Mouse (Mus musculus) kidney, postnatal 0 days (tissue): ENCODE measurements at regions not wholly inside any gene's neighbourhood (a gene's known extent, or its start where the extent isn't known, plus 50 kb on each side); places are given as distances from the start of the nearest gene placed in this dataset.

Experiments
- ATAC-seq: fragments of 200-750 bp; cut with Nextera tagmentation; replicated peaks from 2 replicates; pipeline ENCODE4 v1.8.0; 2017; ENCODE audit warnings: low read depth, moderate number of reproducible peaks, moderate TSS enrichment, moderate library complexity; ENCODE audit not compliant: low FRiP score
- DNase-seq: peaks from one replicate; pipeline ENCODE4 v3.0.0-alpha.2; 2016; ENCODE audit warnings: low spot score
- H3K27ac ChIP-seq: fragments of 300-500 bp; sonication (generic); 2 replicates; pipeline ENCODE4 v1.5.1; 2014; ENCODE audit warnings: mild to moderate bottlenecking
- H3K27me3 ChIP-seq: fragments of 300-500 bp; sonication (generic); 2 replicates; pipeline ENCODE4 v1.6.1; 2014; ENCODE audit warnings: low read length, mixed read lengths; ENCODE audit not compliant: insufficient read depth
- H3K36me3 ChIP-seq: fragments of 300-500 bp; sonication (generic); 2 replicates; pipeline ENCODE4 v1.6.1; 2014; ENCODE audit warnings: low read length, mixed read lengths; ENCODE audit not compliant: insufficient read depth
- H3K4me1 ChIP-seq: fragments of 300-500 bp; sonication (generic); replicated peaks from 2 replicates; pipeline ENCODE4 v1.6.1; 2014; ENCODE audit warnings: antibody characterized with exemption, low read length, mixed read lengths; ENCODE audit not compliant: insufficient read depth
- H3K4me2 ChIP-seq: fragments of 300-500 bp; sonication (generic); 2 replicates; pipeline ENCODE4 v1.6.1; 2014; ENCODE audit warnings: mild to moderate bottlenecking, low read length, moderate library complexity, mixed read lengths
- H3K4me3 ChIP-seq: fragments of 300-500 bp; sonication (generic); replicated peaks from 2 replicates; pipeline ENCODE4 v1.5.1; 2014; ENCODE audit warnings: low read depth, low read length
- H3K9ac ChIP-seq: fragments of 300-500 bp; sonication (generic); 2 replicates; pipeline ENCODE4 v1.6.1; 2014; ENCODE audit warnings: low read depth, low read length
- H3K9me3 ChIP-seq: fragments of 300-500 bp; sonication (generic); replicated peaks from 2 replicates; pipeline ENCODE4 v1.6.1; 2016; ENCODE audit warnings: low read length, inconsistent platforms, mixed read lengths
- CTCF ChIP-seq: IDR thresholded peaks from 2 replicates; pipeline ENCODE4 v1.5.1; 2016; ENCODE audit warnings: antibody characterized with exemption, low read depth, mild to moderate bottlenecking, moderate library complexity
- WGBS: fragments of 180-500 bp; shearing (Covaris S2); extraction: QIAGEN DNeasy Blood & Tissue Kit; methylation state at CpG from one replicate; pipeline ENCODE4 v1.1.7; 2014; 5-methylcytosine and 5-hydroxymethylcytosine counted together

DNA sequence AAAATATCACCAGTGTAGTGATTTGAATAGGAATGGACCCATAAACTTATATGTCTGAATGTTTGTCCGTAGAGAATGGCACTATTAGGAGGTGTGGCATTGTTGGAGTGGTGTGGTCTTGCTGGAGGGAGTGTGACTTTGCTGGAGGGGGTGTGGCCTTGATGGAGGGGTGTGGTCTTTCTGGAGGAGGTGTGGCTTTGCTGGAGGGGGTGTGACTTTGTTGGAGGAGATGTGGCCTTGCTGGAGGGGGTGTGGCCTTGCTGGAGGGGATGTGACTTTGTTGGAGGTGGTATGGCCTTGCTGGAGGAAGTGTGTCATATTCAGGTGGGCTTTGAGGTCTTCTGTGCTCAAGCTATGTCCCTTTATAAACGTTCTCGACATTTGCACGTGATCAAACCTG lies 133.3 kb upstream of the Rap1b start:
- DNase-seq (no peak), ATAC-seq (no peak)
- TF ChIP-seq CTCF, result no peak
- 0 out of 2 replicates have a peak, but pooled peaks cover 4% of the 10 kb centered on the region for H3K4me1 ChIP-seq
- no peaks in the 10 kb centered on the region for H3K36me3 ChIP-seq
- H3K9ac ChIP-seq, result no peak overlapping the region
- H3K27me3 ChIP-seq, result no peaks in the 10 kb centered on the region
- H3K27ac ChIP-seq, result no peak overlapping the region
- 87% methylated on average over 4 of the region's 4 CpGs for WGBS
- no peak overlapping the region for H3K4me2 ChIP-seq
- no peaks in the 10 kb centered on the region for H3K9me3 ChIP-seq
- H3K4me3 ChIP-seq, result no peak overlapping the region

- Histone ChIP-seq H3K4me3 (no peak overlapping the region), H3K4me2 (no peak overlapping the region), H3K27ac (peak overlapping the region; percentile 40), H3K4me1 (0 out of 2 replicates have a peak, but pooled peaks cover 4% of the 10 kb centered on the region), H3K36me3 (no peaks in the 10 kb centered on the region), H3K9me3 (no peaks in the 10 kb centered on the region), H3K27me3 (no peaks in the 10 kb centered on the region), H3K9ac (no peak overlapping the region)
- WGBS, result 28% methylated on average over 8 of the region's 8 CpGs
- DNase-seq (peak; percentile 68), ATAC-seq (no peak)
- no peak for TF ChIP-seq CTCF
These were observed 136.9 kb upstream of the Rap1b start for GRCm38 (mm10) chr10:117982611-117983210.

- DNase-seq (no peak), ATAC-seq (no peak)
- no peak overlapping the region for H3K9ac ChIP-seq
- peak overlapping the region; percentile 40; the same call in 1 of the 2 replicates for H3K27ac ChIP-seq
- H3K4me2 ChIP-seq, result no peak overlapping the region
- WGBS, result 66% methylated on average over 8 of the region's 8 CpGs
- H3K4me1 ChIP-seq, result 0 out of 2 replicates have a peak, but pooled peaks cover 4% of the 10 kb centered on the region
- no peak overlapping the region for H3K4me3 ChIP-seq
- H3K27me3 ChIP-seq, result no peaks in the 10 kb centered on the region
- no peaks in the 10 kb centered on the region for H3K9me3 ChIP-seq
- no peak for TF ChIP-seq CTCF
- no peaks in the 10 kb centered on the region for H3K36me3 ChIP-seq
These were observed 137.4 kb upstream of the Rap1b start for GRCm38 (mm10) chr10:117983271-117983670.

- ATAC-seq (no peak; the same call in 1 of the 2 replicates), DNase-seq (no peak)
- H3K9ac ChIP-seq, result no peak overlapping the region
- H3K4me3 ChIP-seq, result no peak overlapping the region
- H3K4me1 ChIP-seq, result 0 out of 2 replicates have a peak, but pooled peaks cover 4% of the 10 kb centered on the region
- H3K9me3 ChIP-seq, result no peaks in the 10 kb centered on the region
- H3K4me2 ChIP-seq, result no peak overlapping the region
- H3K27me3 ChIP-seq, result no peaks in the 10 kb centered on the region
- 71% methylated on average over 15 of the region's 15 CpGs for WGBS
- no peak overlapping the region for H3K27ac ChIP-seq
- TF ChIP-seq CTCF, result no peak
- no peaks in the 10 kb centered on the region for H3K36me3 ChIP-seq
These were observed 139.2 kb upstream of the Rap1b start for GRCm38 (mm10) chr10:117984784-117985602.

GRCm38 (mm10) chr10:117987620-117988019 lies 141.8 kb upstream of the Rap1b start:
- H3K9me3 ChIP-seq, result no peaks in the 10 kb centered on the region
- 0 out of 2 replicates have a peak, but pooled peaks cover under 1% of the 10 kb centered on the region for H3K4me1 ChIP-seq
- H3K36me3 ChIP-seq, result no peaks in the 10 kb centered on the region
- H3K4me2 ChIP-seq, result no peak overlapping the region
- no peak overlapping the region for H3K9ac ChIP-seq
- WGBS, result 57% methylated on average over 6 of the region's 6 CpGs
- H3K4me3 ChIP-seq, result no peak overlapping the region
- TF ChIP-seq CTCF, result no peak
- no peak for ATAC-seq
- H3K27ac ChIP-seq, result no peak overlapping the region
- H3K27me3 ChIP-seq, result no peaks in the 10 kb centered on the region
- no peak for DNase-seq

DNA sequence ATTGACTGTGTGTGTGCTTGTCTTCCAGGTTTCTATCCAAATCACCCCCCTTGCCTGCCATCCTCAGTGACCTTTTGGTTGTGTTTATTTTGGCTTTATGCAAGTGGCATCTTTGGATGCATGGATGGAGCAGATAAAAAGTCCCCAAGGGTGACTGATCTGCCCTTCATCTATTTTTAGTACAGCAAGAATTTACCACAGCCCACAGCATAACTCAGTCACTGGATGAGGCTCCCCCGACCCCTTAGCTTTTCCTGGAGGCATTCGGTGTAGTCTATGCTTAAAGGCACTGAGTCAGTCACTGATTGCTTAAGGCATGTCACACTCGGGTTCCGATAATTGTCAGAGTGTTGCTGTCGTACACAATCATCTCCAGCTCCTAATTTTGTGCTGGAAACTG lies 142.2 kb upstream of the Rap1b start:
- no peaks in the 10 kb centered on the region for H3K27me3 ChIP-seq
- no peak overlapping the region for H3K4me2 ChIP-seq
- H3K27ac ChIP-seq, result no peak overlapping the region
- H3K4me3 ChIP-seq, result no peak overlapping the region
- ATAC-seq (no peak), DNase-seq (no peak)
- no peaks in the 10 kb centered on the region for H3K36me3 ChIP-seq
- no peak overlapping the region for H3K9ac ChIP-seq
- H3K9me3 ChIP-seq, result no peaks in the 10 kb centered on the region
- TF ChIP-seq CTCF, result no peak
- WGBS, result 55% methylated on average over 5 of the region's 5 CpGs
- H3K4me1 ChIP-seq, result no peaks in the 10 kb centered on the region
